Mouse (Mus musculus) CH12.LX (cell line): ENCODE results near the gene Adcy5. TPM values are rescaled to one million over a fixed set of nuclear protein-coding genes. Genes with fewer than 3 reads are reported as not detected.

Experiments
- DNase-seq: peaks from one replicate; pipeline ENCODE4 v3.0.0-alpha.2; 2013; ENCODE audit errors: extremely low read depth
- H3K27ac ChIP-seq: 2 replicates; pipeline ENCODE4 v1.5.1; 2012; ENCODE audit warnings: low read depth, mild to moderate bottlenecking, control low read depth, moderate library complexity; ENCODE audit not compliant: insufficient read depth
- H3K27me3 ChIP-seq: replicated peaks from 2 replicates; pipeline ENCODE3; 2012; ENCODE audit warnings: inconsistent platforms
- H3K36me3 ChIP-seq, 2 experiments: replicated peaks in 1 of 2; 2 replicates each; pipeline versions ENCODE3 to v1.6.1; 2012; ENCODE audit warnings: inconsistent platforms in 1 of 2, low read length in 1 of 2, mild to moderate bottlenecking in 1 of 2, mixed read lengths in 1 of 2, moderate library complexity in 1 of 2; ENCODE audit not compliant: control insufficient read depth in 1 of 2, insufficient read depth in 1 of 2
- H3K4me1 ChIP-seq, 2 experiments: 2 replicates each; pipeline ENCODE4 v1.6.1; 2012; ENCODE audit warnings: inconsistent platforms in 1 of 2, moderate library complexity in 1 of 2; ENCODE audit not compliant: insufficient read depth in 2 of 2, control insufficient read depth in 1 of 2
- H3K4me2 ChIP-seq: 2 replicates; pipeline ENCODE4 v1.6.1; 2012; ENCODE audit warnings: low read depth, mild to moderate bottlenecking, control low read depth; ENCODE audit not compliant: poor library complexity, insufficient read depth, severe bottlenecking
- H3K4me3 ChIP-seq, 3 experiments: fragments of 150-350 bp in 1 of 3; sonication (generic) in 1 of 3; replicated peaks in 1 of 3; 2 replicates each; pipeline versions ENCODE3 to v1.5.1; 2011 to 2012; ENCODE audit warnings: low read depth in 2 of 3, low read length in 2 of 3, mild to moderate bottlenecking in 2 of 3, moderate library complexity in 2 of 3, control low read depth in 1 of 3, improper control_type of control experiment in 1 of 3, inconsistent platforms in 1 of 3, mixed read lengths in 1 of 3; ENCODE audit not compliant: poor library complexity in 1 of 3
- H3K79me2 ChIP-seq: replicated peaks from 2 replicates; pipeline ENCODE4 v1.6.1; 2012; ENCODE audit warnings: mild to moderate bottlenecking, moderate library complexity; ENCODE audit not compliant: control insufficient read depth, poor library complexity, insufficient read depth, severe bottlenecking; ENCODE audit errors: extremely low read depth
- H3K9ac ChIP-seq: 2 replicates; pipeline ENCODE4 v1.6.1; 2012; ENCODE audit warnings: low read depth, mild to moderate bottlenecking, control low read depth, moderate library complexity; ENCODE audit not compliant: insufficient read depth
- H3K9me3 ChIP-seq: replicated peaks from 2 replicates; pipeline ENCODE3; 2012; ENCODE audit warnings: low read length, inconsistent platforms, mixed read lengths
- CHD2 ChIP-seq: IDR thresholded peaks from 2 replicates; pipeline ENCODE4 v1.6.1; 2011; ENCODE audit warnings: low read length, improper control_type of control experiment
- E2F4 ChIP-seq: IDR thresholded peaks from 2 replicates; pipeline ENCODE4 v1.6.1; 2011; ENCODE audit warnings: low read depth, low read length, improper control_type of control experiment; ENCODE audit not compliant: insufficient replicate concordance
- GABPA ChIP-seq: IDR thresholded peaks from 2 replicates; pipeline ENCODE4 v1.6.1; 2012; ENCODE audit warnings: low read depth, low read length, improper control_type of control experiment, inconsistent platforms; ENCODE audit not compliant: insufficient replicate concordance
- IRF4 ChIP-seq: IDR thresholded peaks from 2 replicates; pipeline ENCODE4 v1.6.1; 2014; ENCODE audit warnings: low read depth, mild to moderate bottlenecking, inconsistent platforms, low read length, improper control_type of control experiment
- JUN ChIP-seq: IDR thresholded peaks from 2 replicates; pipeline ENCODE4 v1.6.1; 2011; ENCODE audit warnings: low read depth, mild to moderate bottlenecking, low read length, improper control_type of control experiment, moderate library complexity; ENCODE audit not compliant: insufficient read depth
- MAFK ChIP-seq: IDR thresholded peaks from 2 replicates; pipeline ENCODE4 v1.6.1; 2011; ENCODE audit warnings: low read length, improper control_type of control experiment; ENCODE audit not compliant: insufficient replicate concordance
- MAX ChIP-seq: IDR thresholded peaks from 2 replicates; pipeline ENCODE4 v1.6.1; 2011; ENCODE audit warnings: low read length, improper control_type of control experiment
- MXI1 ChIP-seq: IDR thresholded peaks from 2 replicates; pipeline ENCODE4 v1.6.1; 2011; ENCODE audit warnings: mild to moderate bottlenecking, low read depth, low read length, improper control_type of control experiment
- MYC ChIP-seq: IDR thresholded peaks from 2 replicates; pipeline ENCODE4 v1.6.1; 2011; ENCODE audit warnings: low read depth, mild to moderate bottlenecking, improper control_type of control experiment, low read length
- NELFE ChIP-seq: IDR thresholded peaks from 2 replicates; pipeline ENCODE4 v1.6.1; 2011; ENCODE audit warnings: low read depth, low read length, improper control_type of control experiment
- PAX5 ChIP-seq: IDR thresholded peaks from 2 replicates; pipeline ENCODE4 v1.6.1; 2012; ENCODE audit warnings: low read length, inconsistent platforms, mixed read lengths
- POLR2AphosphoS2 ChIP-seq: IDR thresholded peaks from 2 replicates; pipeline ENCODE4 v1.6.1; 2011; ENCODE audit warnings: low read depth, low read length, improper control_type of control experiment
- RCOR1 ChIP-seq: conservative IDR thresholded peaks from 2 replicates; pipeline ENCODE4 v1.6.1; 2012; ENCODE audit warnings: low read depth, mild to moderate bottlenecking, inconsistent platforms, low read length, improper control_type of control experiment
- SIN3A ChIP-seq: IDR thresholded peaks from 2 replicates; pipeline ENCODE4 v1.6.1; 2012; ENCODE audit warnings: low read length, improper control_type of control experiment, inconsistent platforms
- SMC3 ChIP-seq: IDR thresholded peaks from 2 replicates; pipeline ENCODE4 v1.6.1; 2011; ENCODE audit warnings: low read depth, low read length, improper control_type of control experiment
- TBP ChIP-seq: conservative IDR thresholded peaks from 2 replicates; pipeline ENCODE4 v1.6.1; 2011; ENCODE audit warnings: low read depth, low read length, improper control_type of control experiment
- UBTF ChIP-seq: IDR thresholded peaks from 2 replicates; pipeline ENCODE4 v1.6.1; 2012; ENCODE audit warnings: low read depth, mild to moderate bottlenecking, inconsistent platforms, low read length, improper control_type of control experiment, moderate library complexity
- USF1 ChIP-seq: IDR thresholded peaks from 2 replicates; pipeline ENCODE4 v1.6.1; 2014; ENCODE audit warnings: low read depth, mild to moderate bottlenecking, inconsistent platforms, low read length, improper control_type of control experiment
- ZC3H11A ChIP-seq: IDR thresholded peaks from 2 replicates; pipeline ENCODE4 v1.6.1; 2012; ENCODE audit warnings: low read depth, mild to moderate bottlenecking, inconsistent platforms, low read length, improper control_type of control experiment
- ZKSCAN1 ChIP-seq: IDR thresholded peaks from 2 replicates; pipeline ENCODE4 v1.6.1; 2012; ENCODE audit warnings: low read depth, inconsistent platforms, low read length, improper control_type of control experiment, borderline replicate concordance
- ZNF384 ChIP-seq: IDR thresholded peaks from 2 replicates; pipeline ENCODE4 v1.6.1; 2012; ENCODE audit warnings: low read depth, low read length, improper control_type of control experiment, inconsistent platforms
- dilution Hi-C: fragments of 300-500 bp; cut with MboI; formaldehyde crosslinking; loops from 2 replicates; pipeline ENCODE4 v1.14.3; 2020; ENCODE audit warnings: low sequenced_read_pairs; ENCODE audit not compliant: extremely low pct_unique_long_range_greater_than_20kb, extremely low pct_ligation_motif_present
- in situ Hi-C: fragments of 300-500 bp; cut with MboI; formaldehyde crosslinking; loops from 3 replicates; pipeline ENCODE4 v1.14.3; 2019; ENCODE audit warnings: low sequenced_read_pairs, low pct_ligation_motif_present, low pct_unique_long_range_greater_than_20kb, mixed read lengths
- polyA plus RNA-seq: library from polyadenylated mRNA; unstranded; fragments of >175 nt; gene quantifications from 2 replicates; pipeline ENCODE4 v1.2.1, GENCODE M21; 2012; ENCODE audit warnings: low read depth; ENCODE audit not compliant: insufficient read length
- total RNA-seq, 2 experiments: library from RNA; depleted of rRNA; stranded (reverse); fragments of 300-350 nt in 1 of 2; fragments of >200 nt in 1 of 2; gene quantifications; 2 replicates each; pipeline ENCODE4 v1.2.3; 2012 to 2014

The Adcy5 gene
- total and polyA plus RNA-seq, 3 experiments, result 0.04 TPM; not detected in 2

DNA sequence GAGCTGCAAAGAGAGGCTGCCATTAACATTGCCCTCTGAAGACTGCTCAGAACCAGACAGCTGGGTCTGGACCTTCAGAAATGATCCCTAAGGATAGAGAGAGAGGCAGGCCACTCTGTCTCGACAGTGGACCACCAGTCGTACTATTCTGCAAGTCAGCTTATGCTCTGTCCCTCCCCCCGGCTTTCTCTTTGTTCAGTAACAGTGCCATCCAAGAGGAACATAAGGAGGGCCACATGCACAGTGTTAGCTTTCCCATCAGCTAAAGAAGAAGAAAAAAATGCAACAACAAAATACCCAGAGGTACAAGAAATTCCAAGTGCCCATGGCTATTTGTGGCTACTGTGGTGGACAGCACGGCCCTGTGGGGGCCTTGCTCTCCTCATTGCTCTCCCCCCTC is 78.7 kb downstream of the Adcy5 start:
- H3K4me3 ChIP-seq, result no peak overlapping the region
- no peaks in the 10 kb centered on the region for H3K36me3 ChIP-seq
- no peak overlapping the region for H3K27ac ChIP-seq
- in situ Hi-C loops, result no loop called here
- H3K4me2 ChIP-seq, result no peak overlapping the region
- peaks cover 0 to 9% of the 10 kb centered on the region in 2 experiments; a peak in 2 of 4 replicates for H3K4me1 ChIP-seq
- H3K79me2 ChIP-seq, result no peaks in the 10 kb centered on the region
- TF ChIP-seq TBP (no peak), PAX5 (no peak), MYC (no peak), ZNF384 (no peak), MAFK (no peak), JUN (no peak), MAX (no peak), E2F4 (no peak), RCOR1 (no peak), POLR2AphosphoS2 (no peak), SMC3 (no peak), MXI1 (no peak), SIN3A (no peak), CHD2 (no peak), IRF4 (no peak), ZC3H11A (no peak), UBTF (no peak), ZKSCAN1 (no peak)
- DNase-seq, result no peak
- H3K27me3 ChIP-seq, result peaks cover 93% of the 10 kb centered on the region
- no peak overlapping the region for H3K9ac ChIP-seq
- no peaks in the 10 kb centered on the region for H3K9me3 ChIP-seq
- dilution Hi-C loops, result no loop called here

GRCm38 (mm10) chr16:35237091-35237490 is 82.4 kb downstream of the Adcy5 start:
- DNase-seq, result no peak
- Histone ChIP-seq H3K9me3 (no peaks in the 10 kb centered on the region), H3K9ac (no peak overlapping the region), H3K27me3 (peaks cover 91% of the 10 kb centered on the region), H3K4me2 (no peak overlapping the region), H3K36me3 (no peaks in the 10 kb centered on the region), H3K27ac (no peak overlapping the region), H3K4me1 (no peaks in the 10 kb centered on the region), H3K4me3 (no peak overlapping the region), H3K79me2 (no peaks in the 10 kb centered on the region)
- TF ChIP-seq NELFE (no peak), USF1 (no peak), RCOR1 (no peak), GABPA (no peak)
- in situ Hi-C loops, result no loop called here
- dilution Hi-C loops, result no loop called here
